Mouse (Mus musculus): ENCODE data around the gene Pde6d. TPM values are rescaled to one million over a fixed set of nuclear protein-coding genes. Genes with fewer than 3 reads are reported as not detected.
A peak's percentile ranks its signal among the peaks of the same experiment; 100 is the strongest.
"Not testable (repeated sequence)": the region's sequence is repeated elsewhere in the genome, so short reads cannot be mapped to it uniquely, and the experiment has no call there.

Pde6d gene
- total and polyA plus RNA-seq, 2 experiments from 2014 or later: 39.1 to 112 TPM

DNA sequence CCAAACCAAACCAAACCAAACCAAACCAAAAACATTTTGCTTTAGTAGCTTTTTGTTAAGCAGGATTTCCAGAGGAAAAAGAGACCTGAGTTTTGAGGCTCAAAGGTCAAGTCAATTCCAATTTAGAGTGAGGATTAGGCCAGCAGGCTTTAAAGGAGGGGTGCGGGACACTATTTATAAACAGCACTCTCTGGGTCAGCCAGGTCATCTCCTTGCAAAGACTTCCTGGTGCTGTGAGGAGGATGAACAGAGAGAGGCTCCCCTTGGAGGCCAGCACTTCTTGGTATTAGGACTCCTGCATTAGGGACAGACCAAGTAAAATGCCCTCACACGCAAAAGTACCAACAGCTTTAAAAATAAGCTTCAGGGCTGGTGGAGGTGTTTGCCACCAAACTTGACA lies 30.6 kb downstream of the Pde6d start:
- Histone ChIP-seq H3K27ac (no peak overlapping the region), H3K36me3 (ENCODE audit: insufficient read depth, low read length) (peaks cover 8% of the 10 kb centered on the region; the same call in 1 of the 2 replicates), H3K9ac (replicated peaks; ENCODE audit: low read length) (no peak overlapping the region), H3K4me1 (ENCODE audit: insufficient read depth, low read length) (no peaks in the 10 kb centered on the region), H3K4me3 (ENCODE audit: low read length) (no peak overlapping the region), H3K27me3 (ENCODE audit: insufficient read depth, low read length) (no peaks in the 10 kb centered on the region), H3K9me3 (ENCODE audit: low read length) (no peaks in the 10 kb centered on the region), H3K4me2 (ENCODE audit: low read depth, low read length) (no peak overlapping the region)
- ATAC-seq (no peak), DNase-seq (ENCODE audit: low spot score) (no peak)
- no peak for TF ChIP-seq CTCF (IDR thresholded peaks at IDR 0.05; ENCODE audit: low read depth)
- 53% methylated on average over 2 of the region's 2 CpGs for WGBS

DNA sequence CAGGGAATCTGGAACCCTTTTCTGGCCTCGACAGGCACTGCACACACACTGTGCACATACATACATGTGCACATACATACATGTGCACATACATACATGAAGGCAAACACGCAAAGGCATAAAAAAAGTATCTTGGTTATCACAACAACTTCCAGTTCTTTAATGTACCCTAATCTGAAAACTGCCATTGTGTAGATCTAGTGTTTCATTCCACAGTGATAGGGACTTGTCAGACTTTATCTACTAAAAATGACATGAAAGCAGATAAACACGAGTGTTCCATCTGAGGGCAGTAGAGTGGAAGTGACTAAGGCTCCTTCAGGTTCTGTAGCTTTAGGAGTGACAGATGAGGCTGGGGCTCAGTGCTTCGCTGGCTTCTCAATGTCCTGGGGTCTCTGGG lies 31.1 kb downstream of the Pde6d start:
- Histone ChIP-seq H3K27ac (no peak overlapping the region), H3K4me1 (ENCODE audit: insufficient read depth, low read length) (no peaks in the 10 kb centered on the region), H3K4me3 (ENCODE audit: low read length) (no peak overlapping the region), H3K36me3 (ENCODE audit: insufficient read depth, low read length) (peaks cover 9% of the 10 kb centered on the region; the same call in 1 of the 2 replicates), H3K9ac (replicated peaks; ENCODE audit: low read length) (no peak overlapping the region), H3K27me3 (ENCODE audit: insufficient read depth, low read length) (no peaks in the 10 kb centered on the region), H3K4me2 (ENCODE audit: low read depth, low read length) (no peak overlapping the region), H3K9me3 (ENCODE audit: low read length) (no peaks in the 10 kb centered on the region)
- 90% methylated on average over 4 of the region's 4 CpGs for WGBS
- DNase-seq (ENCODE audit: low spot score) (no peak), ATAC-seq (no peak)
- TF ChIP-seq CTCF (IDR thresholded peaks at IDR 0.05; ENCODE audit: low read depth): no peak

DNA sequence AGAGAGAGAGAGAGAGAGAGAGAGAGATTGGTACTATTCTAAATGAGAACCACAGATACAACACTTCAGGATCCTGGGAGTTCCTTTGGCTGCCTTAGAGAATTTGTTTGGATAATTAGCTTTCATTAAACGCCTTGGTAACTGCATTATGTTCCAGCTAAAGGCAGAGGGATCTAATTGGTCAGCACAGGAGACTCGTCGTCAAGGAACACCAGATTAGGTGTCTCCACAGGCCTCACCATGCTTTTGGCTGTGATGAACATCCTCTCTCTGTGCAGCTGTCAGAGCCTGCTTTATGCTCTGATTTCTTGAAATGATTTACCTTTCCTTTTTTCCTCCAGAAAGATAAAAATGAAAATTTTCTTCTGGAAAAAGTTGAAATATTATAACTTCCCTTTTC lies 35.6 kb downstream of the Pde6d start:
- WGBS: 31% methylated on average over 3 of the region's 3 CpGs
- ATAC-seq: peak; percentile 68
- Histone ChIP-seq H3K4me3 (ENCODE audit: low read length) (no peak overlapping the region), H3K27ac (no peak overlapping the region), H3K4me2 (ENCODE audit: low read depth, low read length) (no peak overlapping the region), H3K36me3 (ENCODE audit: insufficient read depth, low read length) (peaks cover 49% of the 10 kb centered on the region), H3K27me3 (ENCODE audit: insufficient read depth, low read length) (no peaks in the 10 kb centered on the region), H3K9me3 (ENCODE audit: low read length) (no peaks in the 10 kb centered on the region), H3K4me1 (ENCODE audit: insufficient read depth, low read length) (no peaks in the 10 kb centered on the region), H3K9ac (replicated peaks; ENCODE audit: low read length) (no peak overlapping the region)
- DNase-seq (ENCODE audit: low spot score): peak; percentile 36
- no peak for TF ChIP-seq CTCF (IDR thresholded peaks at IDR 0.05; ENCODE audit: low read depth)

DNA sequence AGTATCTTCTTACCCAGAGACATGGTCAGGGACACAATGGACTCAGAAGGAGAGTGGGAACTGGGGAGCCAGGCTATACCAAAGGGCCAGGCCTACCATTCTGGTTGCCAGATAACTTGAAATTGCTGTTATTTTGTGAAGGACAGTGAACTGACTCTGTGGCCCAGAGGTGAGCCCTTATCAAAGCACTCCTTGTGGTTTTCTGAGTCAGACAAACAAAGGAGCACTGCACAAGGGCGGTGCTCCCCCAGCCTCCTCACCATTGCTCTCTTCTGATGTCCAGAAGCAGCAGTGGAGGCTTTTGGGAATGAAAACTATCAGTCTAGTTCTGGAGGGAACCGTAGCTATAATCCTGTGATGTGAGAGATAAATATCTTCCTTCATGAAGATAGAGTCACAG lies 39.8 kb downstream of the Pde6d start:
- H3K9ac ChIP-seq (replicated peaks; ENCODE audit: low read length): no peak overlapping the region
- no peak for DNase-seq (ENCODE audit: low spot score)
- no peak overlapping the region for H3K27ac ChIP-seq
- no peak overlapping the region for H3K4me3 ChIP-seq (ENCODE audit: low read length)
- no peaks in the 10 kb centered on the region for H3K4me1 ChIP-seq (ENCODE audit: insufficient read depth, low read length)
- no peaks in the 10 kb centered on the region for H3K27me3 ChIP-seq (ENCODE audit: insufficient read depth, low read length)
- H3K36me3 ChIP-seq (ENCODE audit: insufficient read depth, low read length): peaks cover 53% of the 10 kb centered on the region
- no peak for ATAC-seq
- no peak overlapping the region for H3K4me2 ChIP-seq (ENCODE audit: low read depth, low read length)
- H3K9me3 ChIP-seq (ENCODE audit: low read length): no peaks in the 10 kb centered on the region
- 94% methylated on average over 2 of the region's 2 CpGs for WGBS
- no peak for TF ChIP-seq CTCF (IDR thresholded peaks at IDR 0.05; ENCODE audit: low read depth)

DNA sequence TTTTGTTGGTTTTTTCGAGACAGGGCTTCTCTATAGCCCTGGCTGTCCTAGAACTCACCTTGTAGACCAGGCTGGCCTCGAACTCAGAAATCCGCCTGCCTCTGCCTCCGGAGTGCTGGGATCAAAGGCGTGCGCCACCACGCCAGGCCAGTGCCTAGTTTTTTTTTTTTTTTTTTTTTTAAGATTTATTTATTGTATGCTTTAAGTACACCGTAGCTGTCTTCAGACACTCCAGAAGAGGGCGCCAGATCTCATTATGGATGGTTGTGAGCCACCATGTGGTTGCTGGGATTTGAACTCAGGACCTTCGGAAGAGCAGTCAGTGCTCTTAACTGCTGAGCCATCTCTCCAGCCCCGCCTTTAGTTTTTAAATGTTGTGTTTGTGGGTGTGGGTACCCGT lies 42.8 kb downstream of the Pde6d start:
- H3K27ac ChIP-seq; DNase-seq (ENCODE audit: low spot score); H3K4me3 ChIP-seq (ENCODE audit: low read length); H3K4me2 ChIP-seq (ENCODE audit: low read depth, low read length); H3K9me3 ChIP-seq (ENCODE audit: low read length); H3K9ac ChIP-seq (replicated peaks; ENCODE audit: low read length); H3K27me3 ChIP-seq (ENCODE audit: insufficient read depth, low read length); H3K4me1 ChIP-seq (ENCODE audit: insufficient read depth, low read length); ATAC-seq: not testable (repeated sequence)
- WGBS: 88% methylated on average over 12 of the region's 12 CpGs
- peaks cover 27% of the 10 kb centered on the region for H3K36me3 ChIP-seq (ENCODE audit: insufficient read depth, low read length)

DNA sequence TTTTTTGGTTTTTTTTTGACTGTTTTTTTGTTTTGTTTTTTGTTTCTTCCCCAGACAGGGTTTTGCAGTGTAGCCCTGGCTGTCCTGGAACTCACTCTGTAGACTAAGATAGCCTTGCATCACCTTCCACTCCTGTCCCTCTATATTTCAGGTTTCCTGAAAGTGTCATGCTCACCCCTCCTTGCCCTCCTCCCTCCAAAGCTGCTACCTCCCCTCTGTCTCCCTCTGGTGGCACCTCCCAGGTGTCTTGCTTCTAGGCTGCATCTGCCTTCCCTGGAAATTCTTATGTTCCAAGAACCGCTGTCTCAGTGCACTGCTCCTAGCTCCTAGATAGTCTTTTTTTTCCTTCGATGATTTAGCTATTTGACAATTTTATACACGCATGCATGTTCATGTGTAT lies 44.0 kb downstream of the Pde6d start:
- no peaks in the 10 kb centered on the region for H3K9me3 ChIP-seq (ENCODE audit: low read length)
- H3K4me2 ChIP-seq (ENCODE audit: low read depth, low read length): no peak overlapping the region
- peak; percentile 54 for TF ChIP-seq CTCF (IDR thresholded peaks at IDR 0.05; ENCODE audit: low read depth)
- no peak overlapping the region for H3K9ac ChIP-seq (replicated peaks; ENCODE audit: low read length)
- peaks cover 15% of the 10 kb centered on the region for H3K36me3 ChIP-seq (ENCODE audit: insufficient read depth, low read length)
- no peaks in the 10 kb centered on the region for H3K27me3 ChIP-seq (ENCODE audit: insufficient read depth, low read length)
- H3K4me3 ChIP-seq (ENCODE audit: low read length): no peak overlapping the region
- 59% methylated on average over 3 of the region's 3 CpGs for WGBS
- DNase-seq (ENCODE audit: low spot score): peak; percentile 30
- H3K27ac ChIP-seq: no peak overlapping the region
- ATAC-seq: no peak
- no peaks in the 10 kb centered on the region for H3K4me1 ChIP-seq (ENCODE audit: insufficient read depth, low read length)

DNA sequence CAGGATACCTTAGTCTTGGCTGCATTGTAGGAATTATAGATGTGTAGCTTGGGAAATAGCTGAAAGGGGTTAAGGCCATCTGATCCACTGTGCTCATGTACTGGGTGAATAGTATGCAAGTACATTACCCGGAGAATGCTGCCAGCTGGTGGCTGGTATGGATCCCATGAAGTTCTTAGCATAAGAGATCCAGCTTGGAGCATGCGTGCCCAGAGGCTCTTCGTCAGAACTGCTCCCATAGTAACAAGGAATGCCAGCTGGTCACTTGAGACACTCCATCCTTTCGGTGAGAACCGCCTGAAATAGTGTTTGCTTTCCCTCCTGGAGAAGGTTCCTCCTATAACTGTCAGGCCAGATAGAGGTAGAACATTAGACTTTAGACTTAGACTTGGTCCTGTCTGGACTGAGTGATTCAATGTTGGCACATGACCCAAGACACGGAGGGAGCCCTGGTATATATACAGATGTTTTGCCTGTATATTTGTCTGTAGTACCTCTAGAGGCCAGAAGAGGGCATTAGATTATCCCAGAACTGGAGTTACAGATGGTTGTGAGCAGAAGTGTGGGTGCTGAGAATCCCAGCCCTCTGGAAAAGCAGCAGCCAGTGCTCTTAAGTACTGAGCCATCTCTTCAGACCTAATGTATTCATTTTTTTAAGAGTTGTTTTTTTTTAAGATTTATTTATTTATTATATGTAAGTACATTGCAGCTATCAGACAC lies 48.9 kb downstream of the Pde6d start:
- H3K4me2 ChIP-seq (ENCODE audit: low read depth, low read length): no peak overlapping the region

More for the DNA sequence above, 48.9 kb downstream of the Pde6d start:
- no peak overlapping the region for H3K4me3 ChIP-seq (ENCODE audit: low read length)
- peak; percentile 42 for TF ChIP-seq CTCF (IDR thresholded peaks at IDR 0.05; ENCODE audit: low read depth)
- no peaks in the 10 kb centered on the region for H3K27me3 ChIP-seq (ENCODE audit: insufficient read depth, low read length)
- H3K27ac ChIP-seq: no peak overlapping the region
- ATAC-seq (peak; percentile 18; the same call in 1 of the 2 replicates), DNase-seq (ENCODE audit: low spot score) (peak; percentile 44)
- H3K9ac ChIP-seq (replicated peaks; ENCODE audit: low read length): no peak overlapping the region
- H3K4me1 ChIP-seq (ENCODE audit: insufficient read depth, low read length): peaks cover 8% of the 10 kb centered on the region
- 69% methylated on average over 6 of the region's 6 CpGs for WGBS
- peaks cover 8% of the 10 kb centered on the region; the same call in 1 of the 2 replicates for H3K36me3 ChIP-seq (ENCODE audit: insufficient read depth, low read length)
- no peaks in the 10 kb centered on the region for H3K9me3 ChIP-seq (ENCODE audit: low read length)

Data from hindbrain, postnatal 0 days (tissue).